Mouse (Mus musculus) kidney, adult 2 months (tissue): ENCODE measurements around the gene Clec12a. TPM values are rescaled to one million over a fixed set of nuclear protein-coding genes. Genes with fewer than 3 reads are reported as not detected.

Source experiments
- DNase-seq: peaks from one replicate; pipeline ENCODE4 v3.0.0; 2021
- H3K27ac ChIP-seq: fragments of 200-500 bp; 2 replicates; pipeline ENCODE4 v1.5.1; 2012; ENCODE audit warnings: low read depth, low read length, control low read depth, inconsistent platforms; ENCODE audit not compliant: insufficient read depth
- H3K27me3 ChIP-seq: fragments of 200-500 bp; replicated peaks from 2 replicates; pipeline ENCODE4 v1.6.1; 2012; ENCODE audit warnings: mild to moderate bottlenecking, moderate library complexity, low read length, inconsistent platforms; ENCODE audit not compliant: control insufficient read depth, insufficient read depth
- H3K36me3 ChIP-seq: fragments of 200-500 bp; 2 replicates; pipeline ENCODE4 v1.6.1; 2012; ENCODE audit warnings: mild to moderate bottlenecking, moderate library complexity, low read length, inconsistent platforms; ENCODE audit not compliant: control insufficient read depth, insufficient read depth
- H3K4me1 ChIP-seq: fragments of 200-500 bp; 2 replicates; pipeline ENCODE4 v1.6.1; 2011; ENCODE audit warnings: low read length; ENCODE audit not compliant: control insufficient read depth, insufficient read depth
- H3K4me3 ChIP-seq: fragments of 200-500 bp; 2 replicates; pipeline ENCODE4 v1.5.1; 2011; ENCODE audit warnings: mild to moderate bottlenecking, low read depth, low read length, control low read depth; ENCODE audit not compliant: insufficient read depth
- CTCF ChIP-seq: fragments of 200-500 bp; conservative IDR thresholded peaks from 2 replicates; pipeline ENCODE4 v1.5.1; 2011; ENCODE audit warnings: low read depth, mild to moderate bottlenecking, control low read depth, low read length, moderate library complexity, mixed read lengths; ENCODE audit not compliant: insufficient read depth, insufficient read length
- POLR2A ChIP-seq: fragments of 200-500 bp; IDR thresholded peaks from one replicate; pipeline ENCODE4 v1.6.1; 2011; ENCODE audit warnings: low read depth, low read length, control low read depth
- WGBS: fragments of 180-500 bp; shearing (Covaris S2); methylation state at CpG from one replicate; pipeline ENCODE4 v1.1.7; 2018; 5-methylcytosine and 5-hydroxymethylcytosine counted together
- polyA plus RNA-seq: library from polyadenylated mRNA; depleted of rRNA; stranded (reverse); fragments of >200 nt; gene quantifications from 2 replicates; pipeline ENCODE4 v1.2.3, GENCODE M21; 2012

Clec12a gene
- polyA plus RNA-seq, 1 experiment = 0.63 TPM

DNA sequence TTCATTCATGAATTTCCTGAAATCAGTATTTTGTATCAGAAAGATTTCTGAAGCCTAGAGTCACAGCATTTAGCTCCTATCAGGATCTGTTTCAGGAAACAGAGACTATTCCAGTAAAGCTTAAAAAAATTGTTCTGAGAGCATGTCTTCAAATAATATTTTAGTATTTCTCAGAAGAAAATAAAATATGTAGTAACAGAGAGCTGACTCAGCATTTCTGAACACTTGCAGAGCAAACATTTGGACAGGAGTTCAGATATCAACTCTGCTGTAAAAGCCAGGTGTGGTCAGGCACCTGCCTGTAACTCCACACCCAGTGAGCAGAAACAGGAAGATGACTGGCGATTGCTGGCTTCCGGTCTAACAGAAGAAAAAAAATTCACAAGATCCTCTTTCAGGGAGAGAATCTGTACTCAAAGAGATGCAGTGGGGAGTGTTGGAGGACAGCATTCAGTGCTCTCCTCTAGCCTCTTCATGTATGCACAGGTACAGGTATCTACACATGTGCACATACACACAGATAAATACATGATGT lies 32.5 kb downstream of the Clec12a start:
- no peak overlapping the region for H3K27ac ChIP-seq
- no peaks in the 10 kb centered on the region for H3K36me3 ChIP-seq
- TF ChIP-seq POLR2A (no peak), CTCF (no peak)
- H3K4me1 ChIP-seq = no peaks in the 10 kb centered on the region
- no peak for DNase-seq
- 65% methylated on average over 2 of the region's 2 CpGs for WGBS
- no peaks in the 10 kb centered on the region for H3K27me3 ChIP-seq
- no peak overlapping the region for H3K4me3 ChIP-seq

DNA sequence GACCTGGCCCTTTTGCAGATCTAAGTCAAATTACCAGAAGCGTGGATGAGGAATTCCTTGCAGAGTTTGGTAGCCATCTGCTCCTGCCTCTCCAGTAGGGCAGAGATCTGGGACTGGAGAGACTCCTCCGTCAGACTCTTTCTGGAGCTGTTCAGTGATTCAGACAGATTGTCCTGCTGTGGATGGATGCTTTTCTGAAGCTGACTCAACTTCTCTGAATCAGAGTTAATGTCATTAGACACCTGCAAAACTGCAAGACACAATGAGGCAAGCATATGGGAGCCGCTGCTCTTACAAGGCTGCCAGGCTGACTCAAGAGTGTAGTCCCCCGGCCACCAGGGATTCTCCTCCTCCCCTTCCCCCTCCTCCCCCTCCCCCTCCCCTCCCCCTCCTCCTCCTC lies 38.0 kb downstream of the Clec12a start:
- H3K27ac ChIP-seq = no peak overlapping the region
- no peak for TF ChIP-seq POLR2A
- TF ChIP-seq CTCF = no peak
- WGBS = 77% methylated on average over 4 of the region's 4 CpGs

DNA sequence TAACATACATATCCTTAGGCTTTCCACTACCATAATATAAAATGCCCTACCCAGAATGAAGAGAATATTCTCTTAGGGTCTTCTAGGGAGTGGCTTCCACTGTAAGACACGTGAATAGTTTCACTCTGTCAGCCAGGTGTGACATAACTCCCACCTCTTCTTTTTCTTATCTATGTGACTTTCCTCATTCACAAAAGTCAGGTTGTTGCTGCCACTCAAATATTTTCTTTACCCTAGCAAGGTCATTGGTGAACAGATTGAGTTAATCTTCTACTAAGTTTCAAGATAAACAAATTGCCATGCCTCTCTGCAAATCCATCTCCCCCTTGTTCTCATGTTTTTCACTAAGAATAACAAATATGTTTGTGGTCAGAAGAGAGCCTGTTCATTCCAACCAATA lies 39.2 kb downstream of the Clec12a start:
- TF ChIP-seq POLR2A (no peak), CTCF (no peak)
- Histone ChIP-seq H3K27ac (no peak overlapping the region; the same call in 1 of the 2 replicates), H3K4me3 (no peak overlapping the region), H3K36me3 (no peaks in the 10 kb centered on the region), H3K4me1 (peaks cover 4% of the 10 kb centered on the region; the same call in 1 of the 2 replicates), H3K27me3 (no peaks in the 10 kb centered on the region)
- WGBS = 37% methylated on average over 1 of the region's 1 CpGs
- peak; percentile 26 for DNase-seq

More for the DNA sequence above, 38.0 kb downstream of the Clec12a start:
- no peaks in the 10 kb centered on the region for H3K36me3 ChIP-seq
- H3K4me1 ChIP-seq = peaks cover 4% of the 10 kb centered on the region; the same call in 1 of the 2 replicates
- H3K4me3 ChIP-seq = no peak overlapping the region
- DNase-seq = no peak
- no peaks in the 10 kb centered on the region for H3K27me3 ChIP-seq

DNA sequence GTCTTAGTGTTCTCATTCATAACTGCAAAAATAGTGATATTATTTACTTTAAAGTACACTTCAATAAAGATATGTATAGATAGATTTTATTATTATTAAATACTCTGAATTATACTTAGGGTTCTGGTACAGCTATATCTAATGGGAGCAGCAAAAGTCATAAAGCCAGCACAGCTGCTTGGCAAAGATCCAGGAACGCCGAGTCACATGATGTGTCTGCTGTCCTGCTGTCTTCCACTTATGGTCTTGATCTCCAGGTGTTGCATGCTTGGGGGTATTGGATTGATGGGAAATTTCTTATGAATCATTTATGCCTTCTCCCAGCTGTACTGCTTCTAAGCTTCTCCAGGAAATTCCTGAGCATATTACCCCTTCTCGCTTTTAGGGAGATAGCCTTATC lies 41.0 kb downstream of the Clec12a start:
- no peak for TF ChIP-seq POLR2A
- no peak for TF ChIP-seq CTCF
- H3K4me1 ChIP-seq = peaks cover 4% of the 10 kb centered on the region; the same call in 1 of the 2 replicates
- no peak for DNase-seq
- H3K4me3 ChIP-seq = no peak overlapping the region
- 51% methylated on average over 3 of the region's 3 CpGs for WGBS
- H3K27me3 ChIP-seq = no peaks in the 10 kb centered on the region
- no peak overlapping the region for H3K27ac ChIP-seq
- no peaks in the 10 kb centered on the region for H3K36me3 ChIP-seq

DNA sequence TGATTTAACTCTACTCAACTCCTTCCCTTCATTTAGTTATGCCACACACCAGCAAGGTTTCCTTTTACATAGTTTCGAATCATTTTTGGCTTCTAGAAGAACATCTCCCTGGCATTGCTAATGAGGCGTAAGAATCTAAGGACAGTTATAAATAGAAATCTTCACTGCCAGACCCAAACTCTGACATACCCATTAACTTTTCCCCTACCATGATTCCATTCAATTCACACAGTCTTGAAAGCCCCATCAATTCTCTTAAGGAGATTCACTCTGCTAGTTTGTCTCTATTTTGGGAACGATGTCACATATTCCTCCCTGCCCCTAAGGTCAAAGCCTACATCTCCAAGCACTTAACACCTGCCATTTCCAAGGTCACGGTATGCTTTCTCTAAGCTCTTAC lies 42.5 kb downstream of the Clec12a start:
- DNase-seq = no peak
- 71% methylated on average over 4 of the region's 4 CpGs for WGBS
- no peaks in the 10 kb centered on the region for H3K36me3 ChIP-seq
- H3K4me1 ChIP-seq = peaks cover 4% of the 10 kb centered on the region; the same call in 1 of the 2 replicates
- no peak overlapping the region for H3K27ac ChIP-seq
- no peak for TF ChIP-seq CTCF
- H3K4me3 ChIP-seq = no peak overlapping the region
- no peaks in the 10 kb centered on the region for H3K27me3 ChIP-seq

DNA sequence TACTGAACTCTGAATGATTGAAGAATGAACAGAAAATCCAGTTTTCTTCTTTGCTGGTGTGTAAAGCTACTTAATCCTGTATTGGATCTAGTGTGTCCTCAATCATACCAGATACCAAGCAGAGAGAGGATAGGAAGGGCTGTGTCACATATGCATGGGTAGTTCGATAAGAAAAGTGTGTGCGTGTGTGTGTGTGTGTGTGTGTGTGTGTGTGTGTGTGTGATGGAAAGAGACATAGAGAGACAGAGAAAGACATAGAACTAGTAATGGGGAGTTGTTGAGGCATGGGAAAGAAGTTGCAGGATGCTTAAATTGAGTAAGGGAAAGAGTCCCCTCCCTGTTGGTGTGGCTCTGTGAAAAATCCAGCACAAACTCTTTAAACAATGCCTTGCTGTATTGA lies 43.3 kb downstream of the Clec12a start, which contains the start of gene Clec12b:
TSS of gene Clec12b (minus strand) at position 101 of the 400 bp plus-strand sequence.
- 86% methylated on average over 2 of the region's 2 CpGs for WGBS
- Histone ChIP-seq H3K36me3 (no peaks in the 10 kb centered on the region), H3K4me1 (peaks cover 4% of the 10 kb centered on the region; the same call in 1 of the 2 replicates), H3K27me3 (no peaks in the 10 kb centered on the region), H3K27ac (no peak within 1 kb of the TSS), H3K4me3 (no peak within 1 kb of the TSS)
- DNase-seq = no peak
- TF ChIP-seq POLR2A = no peak
- no peak for TF ChIP-seq CTCF

DNA sequence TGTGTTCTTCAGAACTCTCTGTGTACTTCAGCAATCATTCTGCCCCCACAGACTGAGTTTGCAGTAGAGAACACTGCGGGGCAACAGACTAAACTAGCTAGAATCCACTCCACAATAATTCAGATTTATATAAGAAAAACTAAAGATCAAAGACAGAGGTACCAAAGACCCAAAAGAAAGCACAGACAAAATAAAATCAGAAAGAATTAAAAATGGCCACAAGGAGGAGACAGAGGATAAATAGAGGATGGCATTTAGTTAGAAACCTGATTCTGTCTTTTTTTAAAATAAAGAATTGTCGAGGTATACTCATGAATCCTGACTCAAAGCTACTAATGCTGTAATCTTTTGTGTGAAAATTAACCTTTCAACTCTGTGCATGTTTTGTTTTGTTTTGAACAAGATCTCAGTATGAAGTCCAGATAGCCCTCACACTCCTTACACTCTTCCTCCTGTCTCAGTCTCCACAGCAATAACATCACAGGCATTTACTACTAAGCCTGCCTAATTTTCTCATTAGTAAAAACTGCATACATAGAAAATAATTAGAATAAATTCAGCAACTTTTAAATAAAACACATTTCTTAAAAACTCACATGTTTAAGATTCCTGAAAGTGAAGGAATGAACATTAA lies 50.7 kb downstream of the Clec12a start:
- Histone ChIP-seq H3K36me3 (no peaks in the 10 kb centered on the region), H3K27me3 (no peaks in the 10 kb centered on the region), H3K27ac (no peak overlapping the region), H3K4me1 (peaks cover 2% of the 10 kb centered on the region; the same call in 1 of the 2 replicates), H3K4me3 (no peak overlapping the region)
- WGBS = 14% methylated on average over 2 of the region's 2 CpGs
- peak; percentile 50 for DNase-seq
- TF ChIP-seq POLR2A (no peak), CTCF (peak; percentile 37; the same call in 1 of the 2 replicates)

DNA sequence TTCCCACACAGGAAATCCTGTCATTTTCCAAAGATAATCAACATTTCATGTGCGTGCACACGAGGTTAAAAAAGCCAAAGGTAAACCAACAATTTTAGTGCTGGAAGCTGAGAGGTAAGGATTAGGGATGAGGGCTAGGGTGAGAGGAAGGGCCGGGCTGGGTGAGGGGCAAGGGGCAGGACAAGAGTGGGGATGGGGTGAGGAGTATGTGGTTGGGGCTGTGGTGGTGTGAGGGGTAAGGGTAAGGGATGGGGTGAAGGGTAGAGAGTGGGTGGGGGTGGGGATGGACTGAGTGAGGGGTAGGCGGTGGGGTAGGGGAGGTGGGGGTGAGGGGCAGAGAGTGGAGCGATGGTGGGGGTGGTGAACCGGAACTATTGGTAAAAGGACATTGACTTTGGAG lies 51.2 kb downstream of the Clec12a start:
- DNase-seq = no peak
- 63% methylated on average over 6 of the region's 6 CpGs for WGBS
- Histone ChIP-seq H3K4me1 (peaks cover 3% of the 10 kb centered on the region; the same call in 1 of the 2 replicates), H3K27ac (no peak overlapping the region), H3K4me3 (no peak overlapping the region), H3K36me3 (no peaks in the 10 kb centered on the region), H3K27me3 (no peaks in the 10 kb centered on the region)
- TF ChIP-seq CTCF (no peak), POLR2A (no peak)
